Mouse (Mus musculus) liver, postnatal 0 days (tissue): ENCODE results near the gene Foxe3.

Source experiments
- CTCF ChIP-seq: sonication (generic); IDR thresholded peaks from 2 replicates; pipeline ENCODE4 v1.5.1; 2016; ENCODE audit warnings: antibody characterized with exemption, low read depth
- EP300 ChIP-seq: IDR thresholded peaks from 2 replicates; pipeline ENCODE4 v1.6.1; 2016; ENCODE audit warnings: antibody characterized with exemption, low read depth, mild to moderate bottlenecking

DNA sequence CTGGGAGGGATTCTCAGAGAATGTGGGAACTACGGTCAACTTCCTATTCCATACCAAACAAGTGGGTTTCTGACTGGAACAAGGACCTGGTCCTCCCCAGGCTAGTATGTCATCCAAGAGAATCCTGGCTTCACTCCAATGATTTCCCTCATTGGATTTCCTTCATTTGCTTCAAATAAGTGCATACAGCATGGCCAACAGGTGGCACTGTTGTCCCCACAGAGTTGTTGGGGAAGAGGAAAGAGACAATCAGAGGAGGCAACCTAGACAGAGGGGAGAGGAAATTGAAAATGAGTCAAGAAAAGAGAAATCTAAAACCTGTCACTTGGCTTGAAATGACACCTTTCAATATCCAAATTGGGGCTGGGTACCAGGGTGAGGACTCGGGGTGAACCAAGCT, 8.7 kb downstream of the Foxe3 start:
- no peak for TF ChIP-seq EP300
- peak; percentile 77 for TF ChIP-seq CTCF
